Mouse (Mus musculus) left cerebral cortex, postnatal 36 days (tissue): ENCODE data around the gene Ano5. TPM values are rescaled to one million over a fixed set of nuclear protein-coding genes. Genes with fewer than 3 reads are reported as not detected.

ENCODE experiments used
- DNase-seq, 2 experiments: peaks; one replicate each; pipeline ENCODE4 v3.0.0; 2021 to 2022; ENCODE audit warnings: low spot score in 2 of 2, mixed read lengths in 1 of 2
- intact Hi-C: fragments of 180-260 bp; cut with DNase I; formaldehyde crosslinking; loops from one replicate; pipeline ENCODE4 v1.15.1; 2025
- total RNA-seq, 2 experiments: library from RNA; stranded (reverse); gene quantifications; 2 replicates each; pipeline ENCODE4 v1.2.3; 2021

The Ano5 gene
- under 1 TPM; 0.49 to 0.68 TPM for total RNA-seq

- peak; percentile 17 to 23 for DNase-seq
- intact Hi-C loops, result no loop called here
Observed at GRCm38 (mm10) chr7:51510671-51511651, at the start of gene Ano5. Gene Ano5 (plus strand): TSS chr7:51511029.

GRCm38 (mm10) chr7:51499396-51499795 is 11.4 kb upstream of the Ano5 start:
- intact Hi-C loops, result loop anchor here (10.0 kb wide), 1 partner anchor 315 kb away; no protein-coding TSS in a partner anchor
- no peak for DNase-seq

GRCm38 (mm10) chr7:51503940-51504339 is 6.9 kb upstream of the Ano5 start:
- DNase-seq, result no peak
- intact Hi-C loops, result no loop called here

GRCm38 (mm10) chr7:51510147-51510546 is 682 bp upstream of the Ano5 start:
- intact Hi-C loops, result no loop called here
- DNase-seq, result no peak

- intact Hi-C loops, result no loop called here
- DNase-seq, result no peak
Observed at GRCm38 (mm10) chr7:51539344-51539743, 28.5 kb downstream of the Ano5 start.

- intact Hi-C loops, result no loop called here
- no peak for DNase-seq
Observed at GRCm38 (mm10) chr7:51540736-51541135, 29.9 kb downstream of the Ano5 start.

GRCm38 (mm10) chr7:51600021-51600420 is 89.2 kb downstream of the Ano5 start:
- intact Hi-C loops, result no loop called here
- DNase-seq, result no peak

GRCm38 (mm10) chr7:51603741-51604140 is 92.9 kb downstream of the Ano5 start:
- intact Hi-C loops, result no loop called here
- DNase-seq, result no peak

- no peak for DNase-seq
- intact Hi-C loops, result loop anchor here (2.0 kb wide), 1 partner anchor 202 kb away; no protein-coding TSS in a partner anchor
Observed at GRCm38 (mm10) chr7:51614404-51614803, 103.6 kb downstream of the Ano5 start.

- intact Hi-C loops, result no loop called here
- no peak for DNase-seq
Observed at GRCm38 (mm10) chr7:51617941-51618340, 107.1 kb downstream of the Ano5 start.

- intact Hi-C loops, result no loop called here
- DNase-seq, result no peak
Observed at GRCm38 (mm10) chr7:51618412-51618811, 107.6 kb downstream of the Ano5 start.

GRCm38 (mm10) chr7:51619977-51620376 is 109.1 kb downstream of the Ano5 start:
- no peak for DNase-seq
- intact Hi-C loops, result loop anchor here (5.0 to 10.0 kb wide), 2 partner anchors 352 to 1705 kb away; partner anchors contain the start of gene Slc6a5

GRCm38 (mm10) chr7:51621694-51622145 is 110.9 kb downstream of the Ano5 start, which contains the start of gene Slc17a6:
Gene Slc17a6 (plus strand): TSS chr7:51622006.
- intact Hi-C loops, result loop anchor here (5.0 to 10.0 kb wide), 2 partner anchors 351 to 1707 kb away; partner anchors contain the start of gene Slc6a5

GRCm38 (mm10) chr7:51622196-51622595 is 111.4 kb downstream of the Ano5 start:
- peak in 1 of 2 experiments; percentile 31 for DNase-seq
- intact Hi-C loops, result loop anchor here (5.0 to 10.0 kb wide), 2 partner anchors 350 to 1707 kb away; partner anchors contain the start of gene Slc6a5

More at GRCm38 (mm10) chr7:51621694-51622145, 110.9 kb downstream of the Ano5 start, which contains the start of gene Slc17a6:
- DNase-seq, result peak; percentile 54 to 60

GRCm38 (mm10) chr7:51622666-51623065 is 111.8 kb downstream of the Ano5 start:
- DNase-seq, result no peak
- intact Hi-C loops, result loop anchor here (5.0 to 10.0 kb wide), 2 partner anchors 350 to 1708 kb away; partner anchors contain the start of gene Slc6a5

- DNase-seq, result no peak
- intact Hi-C loops, result loop anchor here (5.0 to 10.0 kb wide), 2 partner anchors 348 to 1710 kb away; partner anchors contain the start of gene Slc6a5
Observed at GRCm38 (mm10) chr7:51624336-51624897, 113.6 kb downstream of the Ano5 start.

GRCm38 (mm10) chr7:51625161-51625560 is 114.3 kb downstream of the Ano5 start:
- peak; percentile 23 to 37 for DNase-seq
- intact Hi-C loops, result loop anchor here (10.0 kb wide), 1 partner anchor 1710 kb away; the partner anchor contains the start of gene Slc6a5

GRCm38 (mm10) chr7:51625591-51626255 is 114.9 kb downstream of the Ano5 start:
- peak in 1 of 2 experiments; percentile 6 for DNase-seq
- intact Hi-C loops, result loop anchor here (10.0 kb wide), 1 partner anchor 1711 kb away; the partner anchor contains the start of gene Slc6a5

GRCm38 (mm10) chr7:51626451-51627000 is 115.7 kb downstream of the Ano5 start:
- DNase-seq, result peak in 1 of 2 experiments; percentile 4
- intact Hi-C loops, result loop anchor here (10.0 kb wide), 1 partner anchor 1712 kb away; the partner anchor contains the start of gene Slc6a5
